In the genomic region with DNA sequence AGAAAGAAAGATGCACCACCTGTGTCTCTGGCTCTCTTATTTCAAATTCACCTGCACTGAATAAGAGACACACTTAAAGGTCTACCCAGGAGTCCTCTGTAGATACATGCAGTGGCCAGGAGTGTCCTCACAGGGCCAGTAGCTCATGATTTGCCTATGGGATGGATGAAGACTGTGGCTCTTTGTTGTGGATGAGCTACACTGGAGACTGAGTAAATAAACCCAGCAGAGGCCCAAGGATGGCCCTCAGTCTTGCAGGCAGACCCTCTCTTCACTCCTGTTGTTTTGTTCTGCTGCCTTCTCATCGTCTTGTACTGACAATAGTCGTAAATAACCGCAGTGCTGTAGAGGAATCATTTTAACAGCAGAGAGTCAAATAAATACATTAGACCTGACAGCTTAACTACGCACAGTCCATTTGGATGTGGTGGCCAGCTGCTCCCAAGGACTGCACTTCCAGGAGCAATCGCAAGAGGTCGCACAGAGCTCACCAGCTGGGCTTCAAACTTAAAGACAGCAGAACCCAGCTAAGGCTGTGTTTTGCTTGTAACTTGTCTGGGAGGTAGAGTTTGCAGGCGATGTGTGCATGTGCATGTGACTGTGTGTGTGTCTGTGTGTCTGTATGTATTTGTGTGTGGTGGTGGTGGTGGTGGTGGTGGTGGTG, we compare ENCODE assay signal across 7 mouse cellular contexts.
DNase-seq lines count a peak whose midpoint lies in the region; ATAC-seq and TF ChIP-seq lines count a peak whose summit lies in the region.

No protein-coding gene starts in this region.

- H3K4me1 ChIP-seq in intestine, postnatal 0 days (replicated peaks; ENCODE audit: control insufficient read depth, insufficient read depth, low read length), result no peaks in the 10 kb centered on the region
- peaks cover 3% of the 10 kb centered on the region; the same call in 1 of the 2 replicates for H3K4me1 ChIP-seq in midbrain, embryonic 11.5 days (ENCODE audit: control insufficient read depth, insufficient read depth, low read length)
- H3K4me1 ChIP-seq in small intestine, adult 2 months (ENCODE audit: control insufficient read depth, insufficient read depth, insufficient read length, low read length), result no peaks in the 10 kb centered on the region

- no peak overlapping the region for H3K9ac ChIP-seq in intestine, postnatal 0 days (ENCODE audit: low read depth, low read length)
- H3K9ac ChIP-seq in midbrain, embryonic 11.5 days (ENCODE audit: low read length), result no peak overlapping the region

- intact Hi-C loops in left cerebral cortex, postnatal 10 days (cut with DNase I), result loop anchor here (10.0 kb wide), 3 partner anchors 254 to 1116 kb away; no protein-coding TSS in a partner anchor

- TF ChIP-seq CTCF in intestine, postnatal 0 days (IDR thresholded peaks at IDR 0.05; ENCODE audit: low read depth), result peak; percentile 94
- peak; percentile 68; the same call in 1 of the 2 replicates for TF ChIP-seq CTCF in small intestine, adult 2 months (IDR thresholded peaks at IDR 0.05; ENCODE audit: extremely low read depth, insufficient read length, insufficient replicate concordance, low read depth, low read length)

- H3K4me2 ChIP-seq in intestine, postnatal 0 days (replicated peaks; ENCODE audit: low read depth), result no peak overlapping the region
- H3K4me2 ChIP-seq in midbrain, embryonic 11.5 days, result no peak overlapping the region

- H3K9me3 ChIP-seq in intestine, postnatal 0 days (ENCODE audit: control insufficient read depth), result no peaks in the 10 kb centered on the region
- no peaks in the 10 kb centered on the region for H3K9me3 ChIP-seq in midbrain, embryonic 11.5 days (ENCODE audit: control insufficient read depth, low read length)

- ATAC-seq in intestine, postnatal 0 days, result no peak
- ATAC-seq in midbrain, embryonic 11.5 days (ENCODE audit: low FRiP score), result peak; percentile 49

- peak; percentile 86 for DNase-seq in adrenal gland, postnatal 10 days
- DNase-seq in cerebellum, postnatal 4 days (ENCODE audit: low spot score in 2 of 2), result peak; percentile 80 to 90
- peak; percentile 30 for DNase-seq in gastrocnemius, adult 18-20 months (ENCODE audit: low spot score)
- DNase-seq in left cerebral cortex, postnatal 10 days (ENCODE audit: extremely low spot score in 1 of 2, low spot score in 2 of 2), result peak; percentile 75 to 76
- DNase-seq in midbrain, embryonic 11.5 days (ENCODE audit: low spot score, missing footprints), result peak; percentile 98

- WGBS in intestine, postnatal 0 days, result 9% methylated on average over 7 of the region's 7 CpGs
- 16% methylated on average over 7 of the region's 7 CpGs for WGBS in midbrain, embryonic 11.5 days
- WGBS in small intestine, adult 2 months, result 11% methylated on average over 7 of the region's 7 CpGs

- TF ChIP-seq POLR2A in small intestine, adult 2 months (IDR thresholded peaks at IDR 0.05; ENCODE audit: low read depth, low read length), result no peak

- H3K36me3 ChIP-seq in intestine, postnatal 0 days (ENCODE audit: control insufficient read depth, insufficient read depth), result no peaks in the 10 kb centered on the region
- H3K36me3 ChIP-seq in midbrain, embryonic 11.5 days (ENCODE audit: control insufficient read depth, insufficient read depth, low read length), result no peaks in the 10 kb centered on the region
- no peaks in the 10 kb centered on the region for H3K36me3 ChIP-seq in small intestine, adult 2 months (ENCODE audit: control insufficient read depth, insufficient read depth, low read length)

- H3K27me3 ChIP-seq in intestine, postnatal 0 days (replicated peaks; ENCODE audit: control insufficient read depth, insufficient read depth, low read length), result no peaks in the 10 kb centered on the region
- H3K27me3 ChIP-seq in midbrain, embryonic 11.5 days (ENCODE audit: control insufficient read depth, insufficient read depth, low read length), result no peaks in the 10 kb centered on the region
- no peaks in the 10 kb centered on the region for H3K27me3 ChIP-seq in small intestine, adult 2 months (ENCODE audit: control insufficient read depth, insufficient read depth, low read length)

- H3K4me3 ChIP-seq in intestine, postnatal 0 days (ENCODE audit: low read depth, low read length), result no peak overlapping the region
- H3K4me3 ChIP-seq in midbrain, embryonic 11.5 days (ENCODE audit: low read depth, low read length), result no peak overlapping the region
- H3K4me3 ChIP-seq in small intestine, adult 2 months (ENCODE audit: low read depth, low read length), result no peak overlapping the region

- no peak overlapping the region for H3K27ac ChIP-seq in intestine, postnatal 0 days (ENCODE audit: low read depth, low read length)
- H3K27ac ChIP-seq in midbrain, embryonic 11.5 days (ENCODE audit: low read depth, low read length), result no peak overlapping the region
- H3K27ac ChIP-seq in small intestine, adult 2 months (ENCODE audit: insufficient read depth, low read depth, low read length), result no peak overlapping the region

Comparison
In these comparisons a context has a peak if more than half of its experiments do, and no peak if none do; other contexts are left out.
1. DNase-seq: peak in every context shown above with its lines; median percentile 98 in midbrain, embryonic 11.5 days; 86 in adrenal gland, postnatal 10 days; 85 in cerebellum, postnatal 4 days; 76 in left cerebral cortex, postnatal 10 days; 30 in gastrocnemius, adult 18-20 months.